Mouse (Mus musculus): ENCODE measurements around the gene Zdhhc22.
A peak's percentile ranks its signal among the peaks of the same experiment; 100 is the strongest.

Zdhhc22 gene

GRCm38 (mm10) chr12:86964278-86965057 lies 25.8 kb downstream of the Zdhhc22 start:
- no peak for DNase-seq (ENCODE audit: extremely low read depth, low read depth, low spot score)

GRCm38 (mm10) chr12:86961589-86962344 lies 28.5 kb downstream of the Zdhhc22 start:
- DNase-seq (ENCODE audit: extremely low read depth, low read depth, low spot score) = no peak

GRCm38 (mm10) chr12:86960791-86961335 lies 29.4 kb downstream of the Zdhhc22 start:
- DNase-seq (ENCODE audit: extremely low read depth, low read depth, low spot score) = no peak

- DNase-seq (ENCODE audit: extremely low read depth, low read depth, low spot score) = no peak
Measured at GRCm38 (mm10) chr12:86960138-86960537, 30.1 kb downstream of the Zdhhc22 start.

GRCm38 (mm10) chr12:86959661-86960060 lies 30.6 kb downstream of the Zdhhc22 start:
- no peak for DNase-seq (ENCODE audit: extremely low read depth, low read depth, low spot score)

GRCm38 (mm10) chr12:86958558-86958957 lies 31.7 kb downstream of the Zdhhc22 start:
- DNase-seq (ENCODE audit: extremely low read depth, low read depth, low spot score) = no peak

- DNase-seq (ENCODE audit: extremely low read depth, low read depth, low spot score) = no peak
Measured at GRCm38 (mm10) chr12:86955894-86956293, 34.3 kb downstream of the Zdhhc22 start.

- no peak for DNase-seq (ENCODE audit: extremely low read depth, low read depth, low spot score)
Measured at GRCm38 (mm10) chr12:86952331-86952850, 37.8 kb downstream of the Zdhhc22 start.

GRCm38 (mm10) chr12:86950961-86951360 lies 39.3 kb downstream of the Zdhhc22 start:
- DNase-seq (ENCODE audit: extremely low read depth, low read depth, low spot score) = no peak

GRCm38 (mm10) chr12:86950161-86950960 lies 39.9 kb downstream of the Zdhhc22 start:
- no peak for DNase-seq (ENCODE audit: extremely low read depth, low read depth, low spot score)

GRCm38 (mm10) chr12:86949501-86949900 lies 40.7 kb downstream of the Zdhhc22 start:
- no peak for DNase-seq (ENCODE audit: extremely low read depth, low read depth, low spot score)

- DNase-seq (ENCODE audit: extremely low read depth, low read depth, low spot score) = peak; percentile 57
Measured at GRCm38 (mm10) chr12:86948627-86949026, 41.6 kb downstream of the Zdhhc22 start.

- DNase-seq (ENCODE audit: extremely low read depth, low read depth, low spot score) = no peak
Measured at GRCm38 (mm10) chr12:86947681-86948401, 42.4 kb downstream of the Zdhhc22 start.

GRCm38 (mm10) chr12:86946862-86947574 lies 43.2 kb downstream of the Zdhhc22 start, which contains the start of gene Cipc:
TSS of gene Cipc (plus strand) at chr12:86947043.
- DNase-seq (ENCODE audit: extremely low read depth, low read depth, low spot score) = peak; percentile 83

GRCm38 (mm10) chr12:86946301-86946781 lies 43.9 kb downstream of the Zdhhc22 start:
- DNase-seq (ENCODE audit: extremely low read depth, low read depth, low spot score) = no peak

GRCm38 (mm10) chr12:86945126-86945525 lies 45.1 kb downstream of the Zdhhc22 start:
- no peak for DNase-seq (ENCODE audit: extremely low read depth, low read depth, low spot score)

- DNase-seq (ENCODE audit: extremely low read depth, low read depth, low spot score) = no peak
Measured at GRCm38 (mm10) chr12:86943421-86943820, 46.8 kb downstream of the Zdhhc22 start.

- DNase-seq (ENCODE audit: extremely low read depth, low read depth, low spot score) = no peak
Measured at GRCm38 (mm10) chr12:86941734-86942486, 48.3 kb downstream of the Zdhhc22 start.

GRCm38 (mm10) chr12:86941173-86941572 lies 49.1 kb downstream of the Zdhhc22 start:
- no peak for DNase-seq (ENCODE audit: extremely low read depth, low read depth, low spot score)
